Mouse (Mus musculus): ENCODE measurements around the gene Sh3pxd2a.

DNA sequence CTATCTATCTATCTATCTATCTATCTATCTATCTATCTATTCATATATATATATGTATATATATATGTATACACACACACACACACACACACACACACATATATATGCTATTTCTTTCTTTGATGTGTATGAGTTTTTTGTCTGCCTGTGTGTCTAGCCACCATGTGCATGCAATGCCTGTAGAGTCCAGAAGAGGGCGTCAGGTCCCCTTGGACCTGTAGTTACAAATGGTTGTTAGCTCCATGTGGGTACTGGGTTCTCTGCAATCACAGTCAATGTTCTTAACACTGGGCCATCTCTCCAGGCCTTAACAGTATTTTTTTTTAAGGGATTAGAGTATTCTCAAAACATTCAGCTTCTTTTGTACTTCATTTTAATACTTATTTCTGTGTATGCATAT, 250.7 kb downstream of the Sh3pxd2a start:
- TF ChIP-seq CTCF (conservative IDR thresholded peaks at IDR 0.05 in 1 of 2, IDR thresholded peaks at IDR 0.05 in 1 of 2; ENCODE audit: low read depth in 2 of 2, low read length in 2 of 2) (peak; percentile 24 to 45; a peak in 2 of 4 replicates), USF1 (IDR thresholded peaks at IDR 0.05; ENCODE audit: low read depth, low read length) (no peak), EP300 (IDR thresholded peaks at IDR 0.05; ENCODE audit: low read length) (no peak), MEF2A (IDR thresholded peaks at IDR 0.05; ENCODE audit: borderline replicate concordance, low read depth, low read length) (no peak), POLR2A (IDR thresholded peaks at IDR 0.05; ENCODE audit: low read depth, low read length) (no peak), BHLHE40 (IDR thresholded peaks at IDR 0.05; ENCODE audit: low read depth, low read length) (no peak), MAX (IDR thresholded peaks at IDR 0.05; ENCODE audit: low read length) (no peak), MXI1 (IDR thresholded peaks at IDR 0.05; ENCODE audit: low read depth, low read length) (no peak), USF2 (conservative IDR thresholded peaks at IDR 0.05; ENCODE audit: low read depth, low read length) (no peak)

All from CH12.LX (cell line).